Mouse (Mus musculus) A20 (cell line): Measurements from ENCODE around the gene M1ap.

Experiments used
- DNase-seq: peaks from one replicate; pipeline ENCODE4 v3.0.0-alpha.2; 2011; ENCODE audit warnings: low read depth, low spot score

M1ap gene

GRCm38 (mm10) chr6:82934616-82935230 lies 12.0 kb upstream of the M1ap start:
- DNase-seq: no peak

- no peak for DNase-seq
These were observed 7.4 kb upstream of the M1ap start, which contains the start of gene Sema4f for GRCm38 (mm10) chr6:82939167-82939912. Sema4f (minus strand) TSS chr6:82939769.

- DNase-seq: peak; percentile 13
These were observed 5.9 kb upstream of the M1ap start for GRCm38 (mm10) chr6:82940765-82941164.

GRCm38 (mm10) chr6:82945750-82946149 lies 952 bp upstream of the M1ap start:
- DNase-seq: peak; percentile 30

GRCm38 (mm10) chr6:82956553-82957251 lies 10.0 kb downstream of the M1ap start:
- DNase-seq: no peak

GRCm38 (mm10) chr6:82961664-82962063 lies 15.0 kb downstream of the M1ap start:
- DNase-seq: no peak

GRCm38 (mm10) chr6:82969249-82970084 lies 22.8 kb downstream of the M1ap start:
- no peak for DNase-seq

GRCm38 (mm10) chr6:82971031-82971430 lies 24.3 kb downstream of the M1ap start:
- peak; percentile 53 for DNase-seq

GRCm38 (mm10) chr6:82987411-82987971 lies 40.8 kb downstream of the M1ap start:
- DNase-seq: no peak

GRCm38 (mm10) chr6:82993696-82994095 lies 47.0 kb downstream of the M1ap start:
- no peak for DNase-seq

GRCm38 (mm10) chr6:82994372-82994771 lies 47.7 kb downstream of the M1ap start:
- peak; percentile 59 for DNase-seq

GRCm38 (mm10) chr6:82996740-82997315 lies 50.1 kb downstream of the M1ap start:
- DNase-seq: peak; percentile 86

GRCm38 (mm10) chr6:82997511-82998102 lies 50.9 kb downstream of the M1ap start:
- DNase-seq: no peak

- DNase-seq: no peak
These were observed 51.6 kb downstream of the M1ap start for GRCm38 (mm10) chr6:82998326-82998725.

- no peak for DNase-seq
These were observed 53.3 kb downstream of the M1ap start for GRCm38 (mm10) chr6:82999986-83000385.

GRCm38 (mm10) chr6:83003082-83003481 lies 56.4 kb downstream of the M1ap start:
- no peak for DNase-seq

GRCm38 (mm10) chr6:83003850-83004249 lies 57.1 kb downstream of the M1ap start:
- DNase-seq: no peak

GRCm38 (mm10) chr6:83004309-83004708 lies 57.6 kb downstream of the M1ap start:
- no peak for DNase-seq

GRCm38 (mm10) chr6:83004872-83005271 lies 58.2 kb downstream of the M1ap start:
- no peak for DNase-seq

GRCm38 (mm10) chr6:83005444-83006011 lies 58.8 kb downstream of the M1ap start:
- DNase-seq: no peak
